In genomic region chr6:138422671-138423321, GRCm38 (mm10) we compare ENCODE assay signal across 8 mouse cellular contexts.
DNase-seq lines count a peak whose midpoint lies in the region; ATAC-seq lines count a peak whose summit lies in the region.

No protein-coding gene starts in this region.

- no peak for DNase-seq in heart, embryonic 10.5 days (ENCODE audit: low spot score)
- no peak for DNase-seq in heart, adult 9 months (ENCODE audit: low spot score in 2 of 2)
- peak; percentile 52 for DNase-seq in embryo, embryonic 9.5 days (ENCODE audit: extremely low spot score)
- peak; percentile 19 to 22 for DNase-seq in heart, postnatal 10 days
- DNase-seq in limb, embryonic 10.5 days (ENCODE audit: low spot score), result peak; percentile 45
- no peak for DNase-seq in gastrocnemius, postnatal 36 days
- no peak for DNase-seq in lung, postnatal 14 days

- WGBS in heart, embryonic 10.5 days, result 0% methylated on average over 16 of the region's 16 CpGs
- WGBS in limb, embryonic 10.5 days, result 0% methylated on average over 15 of the region's 16 CpGs
- WGBS in neural tube, embryonic 14.5 days, result under 1% methylated on average over 16 of the region's 16 CpGs

- H3K27ac ChIP-seq in heart, embryonic 10.5 days, result peak overlapping the region; percentile 60; the same call in 1 of the 2 replicates
- peak overlapping the region; percentile 30; the same call in 1 of the 2 replicates for H3K27ac ChIP-seq in limb, embryonic 10.5 days
- H3K27ac ChIP-seq in neural tube, embryonic 14.5 days (ENCODE audit: low read depth, low read length), result peak overlapping the region; percentile 70

- H3K27me3 ChIP-seq in heart, embryonic 10.5 days (ENCODE audit: insufficient read depth, poor library complexity, severe bottlenecking), result peaks cover 13% of the 10 kb centered on the region
- peaks cover 34% of the 10 kb centered on the region; the same call in 1 of the 2 replicates for H3K27me3 ChIP-seq in limb, embryonic 10.5 days (ENCODE audit: low read depth, poor library complexity, severe bottlenecking)
- H3K27me3 ChIP-seq in neural tube, embryonic 14.5 days (ENCODE audit: control insufficient read depth, insufficient read depth, low read length), result no peaks in the 10 kb centered on the region

- peaks cover 17% of the 10 kb centered on the region for H3K4me1 ChIP-seq in heart, embryonic 10.5 days
- peaks cover 67% of the 10 kb centered on the region for H3K4me1 ChIP-seq in limb, embryonic 10.5 days
- H3K4me1 ChIP-seq in neural tube, embryonic 14.5 days (ENCODE audit: control insufficient read depth, insufficient read depth, low read length), result peaks cover 16% of the 10 kb centered on the region

- H3K36me3 ChIP-seq in heart, embryonic 10.5 days, result no peaks in the 10 kb centered on the region
- no peaks in the 10 kb centered on the region for H3K36me3 ChIP-seq in limb, embryonic 10.5 days
- no peaks in the 10 kb centered on the region for H3K36me3 ChIP-seq in neural tube, embryonic 14.5 days (ENCODE audit: control insufficient read depth, insufficient read depth, low read length)

- peak overlapping the region; percentile 61 for H3K4me3 ChIP-seq in heart, embryonic 10.5 days
- H3K4me3 ChIP-seq in limb, embryonic 10.5 days, result peak overlapping the region; percentile 51
- H3K4me3 ChIP-seq in neural tube, embryonic 14.5 days (ENCODE audit: low read depth, low read length), result peak overlapping the region; percentile 42

- no peaks in the 10 kb centered on the region for H3K9me3 ChIP-seq in heart, embryonic 10.5 days
- H3K9me3 ChIP-seq in limb, embryonic 10.5 days (replicated peaks), result no peaks in the 10 kb centered on the region
- no peaks in the 10 kb centered on the region for H3K9me3 ChIP-seq in neural tube, embryonic 14.5 days (ENCODE audit: control insufficient read depth, low read length)

- ATAC-seq in neural tube, embryonic 14.5 days (ENCODE audit: low read depth), result peak; percentile 22; the same call in 1 of the 2 replicates

- peak overlapping the region; percentile 75 for H3K4me2 ChIP-seq in neural tube, embryonic 14.5 days (ENCODE audit: low read depth, low read length)

- H3K9ac ChIP-seq in neural tube, embryonic 14.5 days (replicated peaks; ENCODE audit: low read depth, low read length), result peak overlapping the region; percentile 34

- intact Hi-C loops in heart, postnatal 10 days (cut with DNase I), result no loop called here
- intact Hi-C loops in gastrocnemius, postnatal 36 days (cut with DNase I), result no loop called here

Comparison
In these comparisons a context has a peak if more than half of its experiments do, and no peak if none do; other contexts are left out.
1. DNase-seq: peak in embryo, embryonic 9.5 days (single experiment), heart, postnatal 10 days (2 of 2) and limb, embryonic 10.5 days (single experiment); none in heart, embryonic 10.5 days (single experiment), heart, adult 9 months (0 of 2), gastrocnemius, postnatal 36 days (0 of 2) and lung, postnatal 14 days (single experiment).
2. Peak in every context shown above with its lines, with median percentiles within 50 percentile points of each other: H3K27ac ChIP-seq and H3K4me3 ChIP-seq.